Mouse (Mus musculus): Measurements from ENCODE around the gene Coro2a. TPM values are rescaled to one million over a fixed set of nuclear protein-coding genes. Genes with fewer than 3 reads are reported as not detected.

The Coro2a gene
- polyA plus RNA-seq, 1 experiment from 2014 or later = 66.0 TPM

GRCm38 (mm10) chr4:46563847-46564246 lies 38.2 kb downstream of the Coro2a start:
- no peak overlapping the region for H3K27ac ChIP-seq
- 61% methylated on average over 10 of the region's 10 CpGs for WGBS
- no peak overlapping the region for H3K4me2 ChIP-seq (replicated peaks)
- no peaks in the 10 kb centered on the region for H3K27me3 ChIP-seq (replicated peaks)
- H3K4me3 ChIP-seq (replicated peaks) = no peak overlapping the region
- no peaks in the 10 kb centered on the region for H3K9me3 ChIP-seq
- no peaks in the 10 kb centered on the region for H3K36me3 ChIP-seq
- H3K9ac ChIP-seq = no peak overlapping the region
- ATAC-seq = no peak
- H3K4me1 ChIP-seq (replicated peaks) = 0 out of 2 replicates have a peak, but pooled peaks cover 8% of the 10 kb centered on the region

DNA sequence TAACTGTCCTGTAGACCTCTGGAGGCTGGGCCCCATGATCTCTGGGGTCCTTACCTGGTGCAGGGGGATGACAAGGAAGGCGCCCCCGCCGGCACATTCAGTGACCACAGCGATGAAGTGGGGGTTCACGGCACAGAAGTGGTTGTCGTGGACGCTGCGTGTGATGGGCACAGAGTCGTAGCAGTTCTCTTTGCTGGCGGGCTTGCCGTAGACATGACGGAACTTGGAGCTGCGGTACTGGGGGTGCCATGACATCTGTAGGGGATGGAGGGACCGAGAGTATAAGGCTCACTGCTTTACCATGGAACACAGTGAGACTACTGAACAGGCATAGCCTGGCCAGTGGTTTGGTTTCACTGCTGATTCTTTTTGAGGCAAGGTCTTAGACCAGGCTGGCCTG lies 39.2 kb downstream of the Coro2a start:
- Histone ChIP-seq H3K9me3 (no peaks in the 10 kb centered on the region), H3K27me3 (replicated peaks) (no peaks in the 10 kb centered on the region), H3K9ac (no peak overlapping the region), H3K4me1 (replicated peaks) (peaks cover 14% of the 10 kb centered on the region; the same call in 1 of the 2 replicates), H3K27ac (no peak overlapping the region), H3K4me3 (replicated peaks) (no peak overlapping the region), H3K36me3 (no peaks in the 10 kb centered on the region), H3K4me2 (replicated peaks) (no peak overlapping the region)
- ATAC-seq = no peak
- WGBS = 92% methylated on average over 14 of the region's 14 CpGs

DNA sequence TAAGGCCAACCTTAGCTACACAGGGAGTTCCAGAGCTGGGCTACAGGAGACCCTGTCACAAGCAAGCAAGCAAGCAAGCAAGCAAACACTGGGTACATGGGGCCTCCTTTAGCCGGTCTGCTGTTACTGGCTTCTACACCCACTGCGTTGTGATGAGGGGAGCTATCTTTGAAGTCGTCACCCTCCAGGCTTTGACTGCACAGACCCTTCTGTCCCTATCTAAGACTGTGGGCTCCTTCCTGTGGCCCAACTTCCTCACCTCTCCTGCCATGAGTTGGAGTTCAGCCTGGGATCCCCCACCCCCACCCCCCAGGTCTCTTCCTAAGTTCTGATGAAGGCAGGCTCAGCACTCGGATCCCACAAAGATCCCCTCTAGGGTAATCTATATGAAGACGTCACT lies 40.0 kb downstream of the Coro2a start:
- no peak overlapping the region for H3K4me2 ChIP-seq (replicated peaks)
- no peak for ATAC-seq
- no peaks in the 10 kb centered on the region for H3K36me3 ChIP-seq
- no peak overlapping the region for H3K4me3 ChIP-seq (replicated peaks)
- peaks cover 14% of the 10 kb centered on the region; the same call in 1 of the 2 replicates for H3K4me1 ChIP-seq (replicated peaks)
- 75% methylated on average over 5 of the region's 5 CpGs for WGBS
- no peaks in the 10 kb centered on the region for H3K27me3 ChIP-seq (replicated peaks)
- H3K9ac ChIP-seq = no peak overlapping the region
- no peak overlapping the region for H3K27ac ChIP-seq
- no peaks in the 10 kb centered on the region for H3K9me3 ChIP-seq

- no peak for ATAC-seq
- no peaks in the 10 kb centered on the region for H3K36me3 ChIP-seq
- H3K9ac ChIP-seq = no peak overlapping the region
- peaks cover 19% of the 10 kb centered on the region; the same call in 1 of the 2 replicates for H3K4me1 ChIP-seq (replicated peaks)
- peak overlapping the region; percentile 70 for H3K27ac ChIP-seq
- H3K4me2 ChIP-seq (replicated peaks) = no peak overlapping the region
- H3K4me3 ChIP-seq (replicated peaks) = no peak overlapping the region
- H3K27me3 ChIP-seq (replicated peaks) = no peaks in the 10 kb centered on the region
- H3K9me3 ChIP-seq = no peaks in the 10 kb centered on the region
- 56% methylated on average over 14 of the region's 14 CpGs for WGBS
Measured at GRCm38 (mm10) chr4:46560069-46560705, 41.8 kb downstream of the Coro2a start.

DNA sequence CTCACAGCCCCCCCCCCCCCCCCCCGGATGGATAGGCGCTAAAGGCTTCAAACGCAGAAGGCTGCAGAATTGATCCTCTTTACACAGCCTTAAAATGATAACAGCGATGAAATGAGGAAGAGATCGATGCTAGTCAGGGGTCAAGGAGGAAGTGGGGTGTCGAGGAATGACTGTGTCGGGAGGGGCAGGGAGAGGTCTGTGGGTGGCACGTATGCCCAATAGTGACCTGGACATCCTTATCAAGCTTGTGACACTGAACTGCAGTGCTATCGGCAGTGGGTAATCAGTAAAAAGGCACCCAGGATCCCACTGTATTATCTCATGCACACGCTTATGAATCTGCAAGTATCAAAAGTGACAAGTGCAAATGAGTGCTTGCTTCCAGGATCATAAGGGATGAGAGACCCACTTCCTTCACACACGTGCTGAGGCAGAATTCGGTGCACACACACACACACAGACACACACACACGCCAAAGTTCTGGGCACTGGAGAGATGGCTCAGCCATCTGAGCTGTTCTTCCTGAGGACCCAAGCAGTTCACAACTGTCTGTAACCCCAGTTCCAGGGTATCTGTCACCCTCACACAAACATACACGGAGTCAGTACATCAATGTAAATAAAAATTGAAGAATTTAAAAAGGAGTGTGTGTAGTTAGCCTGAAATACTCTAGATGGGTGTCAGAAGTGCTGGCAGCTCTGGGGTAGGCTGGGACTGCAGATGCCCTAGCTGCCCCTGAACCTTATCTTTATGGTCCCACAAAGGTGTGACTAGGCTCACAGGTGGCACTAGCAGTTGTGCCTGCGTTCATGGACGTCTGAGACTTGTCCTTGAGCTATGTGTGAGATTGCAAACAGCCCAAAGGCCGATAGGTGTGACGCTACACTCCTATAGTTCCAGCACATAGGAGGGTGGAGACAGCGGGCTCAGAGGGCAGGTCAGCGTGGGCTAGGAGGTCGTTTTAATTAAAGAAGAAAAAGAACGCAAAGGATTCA lies 43.0 kb downstream of the Coro2a start:
- peaks cover 22% of the 10 kb centered on the region; the same call in 1 of the 2 replicates for H3K4me1 ChIP-seq (replicated peaks)
- no peak overlapping the region for H3K4me3 ChIP-seq (replicated peaks)
- WGBS = 49% methylated on average over 22 of the region's 22 CpGs
- no peaks in the 10 kb centered on the region for H3K36me3 ChIP-seq
- no peaks in the 10 kb centered on the region for H3K9me3 ChIP-seq
- peak overlapping the region; percentile 14; the same call in 1 of the 2 replicates for H3K4me2 ChIP-seq (replicated peaks)
- no peak overlapping the region for H3K9ac ChIP-seq
- peak overlapping the region; percentile 70 for H3K27ac ChIP-seq
- H3K27me3 ChIP-seq (replicated peaks) = no peaks in the 10 kb centered on the region
- peak; percentile 79 for ATAC-seq

DNA sequence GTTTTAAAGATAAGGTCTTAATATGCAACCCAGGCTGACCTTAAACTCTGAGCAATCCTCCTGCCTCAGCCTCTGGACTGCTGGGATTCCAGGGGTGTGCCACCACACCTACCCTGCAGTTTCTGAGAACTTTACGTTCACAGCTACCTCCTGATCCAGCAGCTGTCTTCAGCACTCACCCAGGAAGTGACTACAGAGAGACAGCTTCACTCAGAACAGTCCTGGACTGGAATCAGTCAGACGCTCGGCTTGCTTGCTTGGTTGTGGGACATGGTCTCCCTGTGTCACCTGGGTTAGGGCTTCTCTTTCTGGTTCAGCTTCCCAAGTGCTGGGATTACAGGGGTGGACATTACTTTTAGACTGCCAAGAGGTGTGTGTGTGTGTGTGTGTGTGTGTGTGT lies 45.1 kb downstream of the Coro2a start:
- H3K4me1 ChIP-seq (replicated peaks) = peaks cover 24% of the 10 kb centered on the region
- ATAC-seq = no peak

GRCm38 (mm10) chr4:46555762-46556161 lies 46.2 kb downstream of the Coro2a start:
- WGBS = 76% methylated on average over 9 of the region's 9 CpGs
- Histone ChIP-seq H3K36me3 (no peaks in the 10 kb centered on the region), H3K9me3 (no peaks in the 10 kb centered on the region), H3K4me2 (replicated peaks) (peak overlapping the region; percentile 14; the same call in 1 of the 2 replicates), H3K27ac (peak overlapping the region; percentile 87), H3K4me3 (replicated peaks) (no peak overlapping the region), H3K9ac (peak overlapping the region; percentile 11; the same call in 1 of the 2 replicates), H3K27me3 (replicated peaks) (no peaks in the 10 kb centered on the region), H3K4me1 (replicated peaks) (peaks cover 24% of the 10 kb centered on the region)
- ATAC-seq = peak; percentile 50

More for the DNA sequence above, 45.1 kb downstream of the Coro2a start:
- H3K27me3 ChIP-seq (replicated peaks) = no peaks in the 10 kb centered on the region
- H3K27ac ChIP-seq = peak overlapping the region; percentile 87
- no peaks in the 10 kb centered on the region for H3K36me3 ChIP-seq
- H3K9me3 ChIP-seq = no peaks in the 10 kb centered on the region
- no peak overlapping the region for H3K4me3 ChIP-seq (replicated peaks)
- WGBS = 61% methylated on average over 3 of the region's 3 CpGs
- no peak overlapping the region for H3K9ac ChIP-seq
- H3K4me2 ChIP-seq (replicated peaks) = no peak overlapping the region

- peak overlapping the region; percentile 87 for H3K27ac ChIP-seq
- H3K36me3 ChIP-seq = no peaks in the 10 kb centered on the region
- H3K27me3 ChIP-seq (replicated peaks) = no peaks in the 10 kb centered on the region
- peaks cover 24% of the 10 kb centered on the region for H3K4me1 ChIP-seq (replicated peaks)
- peak overlapping the region; percentile 14; the same call in 1 of the 2 replicates for H3K4me2 ChIP-seq (replicated peaks)
- H3K9ac ChIP-seq = no peak overlapping the region
- ATAC-seq = 0 out of 2 replicates have a peak, but pooled peaks have one; percentile 9
- H3K9me3 ChIP-seq = no peaks in the 10 kb centered on the region
- 70% methylated on average over 10 of the region's 10 CpGs for WGBS
- no peak overlapping the region for H3K4me3 ChIP-seq (replicated peaks)
Measured at GRCm38 (mm10) chr4:46554295-46555069, 47.5 kb downstream of the Coro2a start.

DNA sequence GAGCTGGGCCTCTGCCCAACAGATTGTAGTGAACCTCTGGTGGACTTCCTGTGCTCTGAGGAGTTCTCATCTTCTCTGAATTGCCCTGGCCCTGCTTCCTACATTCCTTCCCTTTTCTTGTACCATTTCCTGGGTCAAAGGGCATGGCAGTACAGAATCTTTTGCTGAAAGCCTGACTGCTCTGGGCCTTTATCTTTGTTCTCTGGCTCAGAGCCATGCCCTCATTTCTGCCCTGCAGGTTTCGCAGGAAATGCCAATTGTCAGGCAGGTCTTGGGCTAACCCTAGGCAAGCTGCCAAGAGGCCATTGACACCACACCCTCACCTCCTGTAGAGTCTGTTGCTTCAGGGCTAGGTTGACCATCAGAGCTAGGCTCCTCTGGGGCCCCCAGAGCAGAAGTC lies 48.1 kb downstream of the Coro2a start:
- H3K27ac ChIP-seq = peak overlapping the region; percentile 87
- H3K36me3 ChIP-seq = no peaks in the 10 kb centered on the region
- H3K4me2 ChIP-seq (replicated peaks) = no peak overlapping the region
- no peak overlapping the region for H3K4me3 ChIP-seq (replicated peaks)
- ATAC-seq = peak; percentile 69
- no peak overlapping the region for H3K9ac ChIP-seq
- no peaks in the 10 kb centered on the region for H3K27me3 ChIP-seq (replicated peaks)
- no peaks in the 10 kb centered on the region for H3K9me3 ChIP-seq
- WGBS = 42% methylated on average over 1 of the region's 1 CpGs
- peaks cover 20% of the 10 kb centered on the region for H3K4me1 ChIP-seq (replicated peaks)

- Histone ChIP-seq H3K4me1 (replicated peaks) (peaks cover 10% of the 10 kb centered on the region; the same call in 1 of the 2 replicates), H3K36me3 (no peaks in the 10 kb centered on the region; the same call in 1 of the 2 replicates), H3K27ac (no peak overlapping the region), H3K27me3 (replicated peaks) (no peaks in the 10 kb centered on the region), H3K4me2 (replicated peaks) (no peak overlapping the region), H3K9ac (no peak overlapping the region), H3K4me3 (replicated peaks) (no peak overlapping the region), H3K9me3 (no peaks in the 10 kb centered on the region)
- ATAC-seq = no peak
- 74% methylated on average over 8 of the region's 8 CpGs for WGBS
Measured at GRCm38 (mm10) chr4:46550406-46550805, 51.6 kb downstream of the Coro2a start.

DNA sequence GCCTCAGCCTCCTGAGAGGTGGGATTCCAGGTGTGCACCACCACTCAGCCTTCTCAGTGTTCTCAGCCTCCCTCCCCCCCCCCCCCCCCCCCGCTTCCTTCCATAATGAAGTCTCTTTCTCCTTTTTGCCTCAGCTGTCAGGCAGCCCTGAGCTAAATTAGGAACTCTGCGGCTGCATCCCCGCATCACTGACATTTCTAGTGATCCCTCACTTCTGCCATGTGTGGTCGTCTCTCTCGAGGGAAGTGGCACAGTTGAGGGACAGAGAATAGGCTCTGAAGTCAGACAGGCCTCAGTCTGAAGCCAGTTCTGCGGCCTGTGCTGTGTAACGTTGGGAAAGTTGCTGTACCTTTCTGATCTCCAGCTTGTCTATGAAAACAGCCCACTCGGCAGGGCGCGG lies 52.0 kb downstream of the Coro2a start:
- H3K4me1 ChIP-seq (replicated peaks) = peaks cover 10% of the 10 kb centered on the region; the same call in 1 of the 2 replicates
- no peaks in the 10 kb centered on the region for H3K27me3 ChIP-seq (replicated peaks)
- H3K27ac ChIP-seq = no peak overlapping the region
- no peak overlapping the region for H3K4me2 ChIP-seq (replicated peaks)
- no peak overlapping the region for H3K9ac ChIP-seq
- H3K9me3 ChIP-seq = no peaks in the 10 kb centered on the region
- H3K4me3 ChIP-seq (replicated peaks) = no peak overlapping the region
- H3K36me3 ChIP-seq = no peaks in the 10 kb centered on the region; the same call in 1 of the 2 replicates
- WGBS = 80% methylated on average over 10 of the region's 10 CpGs
- no peak for ATAC-seq

All from intestine, embryonic 15.5 days (tissue).